Mouse (Mus musculus) 416B (cell line): ENCODE measurements around the gene Chtf18.
A peak's percentile ranks its signal among the peaks of the same experiment; 100 is the strongest.
"Not testable (repeated sequence)": the region's sequence is repeated elsewhere in the genome, so short reads cannot be mapped to it uniquely, and the experiment has no call there.

Experiments used
- DNase-seq: peaks from one replicate; pipeline ENCODE4 v3.0.0; 2011; ENCODE audit warnings: low read depth

The Chtf18 gene

GRCm38 (mm10) chr17:25727265-25728008 lies at the start of gene Chtf18, which contains the start of gene Rpusd1:
Gene Chtf18 (minus strand): TSS chr17:25727419.
Gene Rpusd1 (plus strand): TSS chr17:25727670.
- peak; percentile 100 for DNase-seq

GRCm38 (mm10) chr17:25775318-25776062 lies 48.3 kb upstream of the Chtf18 start:
- DNase-seq, result peak; percentile 34

DNA sequence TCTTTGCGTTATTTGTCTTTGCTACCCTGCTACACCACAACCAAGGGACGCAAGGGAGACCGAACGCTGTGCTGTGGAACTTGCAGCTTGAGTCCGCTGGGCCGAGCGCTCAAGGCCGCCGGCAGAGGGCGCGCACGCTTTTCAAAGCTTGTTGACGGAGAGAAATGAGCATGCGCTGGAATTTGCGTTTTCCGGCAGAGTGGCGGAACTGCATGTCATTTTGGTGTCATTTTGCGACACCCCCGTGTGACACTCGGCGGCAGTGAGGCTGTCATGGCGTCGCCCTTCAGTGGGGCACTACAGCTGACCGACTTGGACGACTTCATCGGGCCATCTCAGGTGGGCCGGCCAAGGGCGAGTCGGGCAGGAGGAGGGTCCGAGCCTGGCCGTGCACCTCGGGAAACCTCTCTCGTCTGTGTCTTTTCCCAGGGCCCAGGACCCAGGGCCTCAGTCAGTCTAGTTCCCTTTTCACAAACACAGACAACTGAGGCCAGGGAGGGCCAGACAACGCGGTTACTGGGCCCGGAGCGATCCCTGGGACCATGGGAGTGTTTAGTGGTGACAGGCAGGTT lies 46.4 kb upstream of the Chtf18 start, which contains the start of gene Narfl:
Gene Narfl, plus strand, starts transcription at position 228 of the 572 bp plus-strand sequence.
- DNase-seq, result peak; percentile 98

GRCm38 (mm10) chr17:25769331-25769730 lies 42.1 kb upstream of the Chtf18 start:
- no peak for DNase-seq

- no peak for DNase-seq
These were observed 38.7 kb upstream of the Chtf18 start for GRCm38 (mm10) chr17:25765886-25766285.

DNA sequence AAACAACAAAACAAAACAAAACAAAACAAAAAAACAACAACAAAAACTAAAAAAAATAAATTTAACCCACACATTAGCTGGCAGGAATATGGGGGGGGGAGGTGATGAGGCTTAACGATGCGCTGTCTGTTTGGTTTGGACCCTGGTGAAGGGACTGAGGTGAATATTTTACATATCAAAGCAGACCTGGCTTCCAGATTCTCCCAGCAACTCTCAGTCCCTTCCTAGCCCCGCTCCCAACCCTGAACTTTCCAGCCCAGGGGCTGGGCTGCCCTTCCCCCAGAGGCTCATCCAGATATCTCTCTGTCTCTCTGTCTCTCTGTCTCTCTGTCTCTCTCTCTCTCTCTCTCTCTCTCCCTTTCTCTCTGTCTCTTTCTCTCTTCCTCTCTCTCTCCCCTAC lies 35.4 kb upstream of the Chtf18 start:
- DNase-seq, result no peak

DNA sequence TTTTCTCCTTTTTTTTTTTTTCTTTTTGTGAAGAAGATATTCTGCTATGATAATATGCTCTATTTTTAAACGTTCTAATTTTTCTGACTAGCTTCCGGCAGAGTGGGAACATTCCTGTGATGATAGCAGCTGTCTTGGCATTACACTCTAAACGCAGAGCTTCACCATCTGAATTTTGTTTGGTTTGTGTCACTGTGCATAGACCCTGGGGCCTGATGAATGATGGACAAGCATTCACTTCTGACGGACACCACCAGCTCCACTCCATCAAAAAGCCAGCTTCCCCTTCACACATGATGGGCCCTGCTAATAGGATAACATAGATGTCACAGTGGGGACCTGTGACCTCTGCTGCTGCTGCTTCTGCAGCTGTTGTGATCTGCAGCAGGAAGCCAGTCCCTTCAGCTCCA lies 34.3 kb upstream of the Chtf18 start:
- no peak for DNase-seq

GRCm38 (mm10) chr17:25760148-25760547 lies 32.9 kb upstream of the Chtf18 start:
- DNase-seq, result no peak

DNA sequence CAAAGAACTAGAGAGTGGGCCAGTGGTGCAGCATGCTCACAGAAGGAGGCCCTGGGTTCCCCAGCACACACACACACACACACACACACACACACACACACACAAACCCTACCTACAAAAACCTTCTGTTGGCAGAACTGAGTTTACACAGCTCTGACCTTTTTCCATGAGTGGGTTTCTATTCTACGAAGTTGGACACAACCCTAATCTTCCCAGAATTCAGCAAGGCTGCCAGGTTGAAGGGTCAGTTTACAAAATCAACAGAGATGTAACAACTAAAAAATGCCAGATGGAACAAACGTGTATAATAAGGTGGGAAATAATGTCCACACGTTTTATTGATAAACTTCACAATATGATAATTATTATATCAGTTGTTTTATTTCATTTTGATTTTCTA lies 30.5 kb upstream of the Chtf18 start:
- no peak for DNase-seq

DNA sequence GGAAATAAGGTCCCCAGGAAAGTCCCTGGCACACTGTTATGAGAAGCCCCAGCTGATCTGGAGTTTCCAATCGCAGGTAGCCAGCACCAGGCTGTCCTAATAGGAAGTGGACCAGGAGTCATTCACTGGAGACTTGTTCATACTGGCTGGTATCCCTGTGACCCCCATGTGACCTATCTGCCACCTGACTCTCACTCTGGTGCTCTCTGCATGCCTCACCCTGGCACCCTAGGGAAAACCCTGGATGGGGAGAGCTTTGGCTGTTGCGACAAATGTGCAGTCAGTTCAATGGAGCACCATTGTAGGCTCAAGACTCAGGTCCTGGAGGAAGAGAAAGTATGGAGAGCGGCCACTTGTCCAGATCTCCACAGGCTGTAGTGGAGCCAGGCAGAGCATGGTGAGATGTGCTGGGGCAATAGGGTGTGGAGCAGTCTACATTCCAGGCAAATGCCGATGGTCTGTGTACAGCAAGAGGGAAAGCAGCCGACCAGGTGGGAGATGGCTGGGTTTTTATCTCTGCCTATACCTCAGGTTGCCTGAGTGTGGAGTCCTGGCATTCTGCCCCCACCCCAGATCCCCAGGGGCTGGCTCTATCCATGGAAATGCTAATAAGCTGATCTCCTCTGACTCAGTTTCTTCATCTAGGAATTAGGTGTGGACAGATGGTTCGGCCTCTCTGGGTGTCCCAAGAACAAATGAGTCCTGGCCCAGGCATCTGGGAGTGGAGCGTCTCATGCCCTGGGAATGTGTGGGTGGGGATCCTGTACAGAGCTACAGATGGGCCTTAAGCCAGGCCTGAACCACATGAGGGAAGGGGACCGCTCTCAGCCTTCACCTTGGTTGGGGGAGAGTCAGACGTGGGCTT lies 29.4 kb upstream of the Chtf18 start:
- no peak for DNase-seq

DNA sequence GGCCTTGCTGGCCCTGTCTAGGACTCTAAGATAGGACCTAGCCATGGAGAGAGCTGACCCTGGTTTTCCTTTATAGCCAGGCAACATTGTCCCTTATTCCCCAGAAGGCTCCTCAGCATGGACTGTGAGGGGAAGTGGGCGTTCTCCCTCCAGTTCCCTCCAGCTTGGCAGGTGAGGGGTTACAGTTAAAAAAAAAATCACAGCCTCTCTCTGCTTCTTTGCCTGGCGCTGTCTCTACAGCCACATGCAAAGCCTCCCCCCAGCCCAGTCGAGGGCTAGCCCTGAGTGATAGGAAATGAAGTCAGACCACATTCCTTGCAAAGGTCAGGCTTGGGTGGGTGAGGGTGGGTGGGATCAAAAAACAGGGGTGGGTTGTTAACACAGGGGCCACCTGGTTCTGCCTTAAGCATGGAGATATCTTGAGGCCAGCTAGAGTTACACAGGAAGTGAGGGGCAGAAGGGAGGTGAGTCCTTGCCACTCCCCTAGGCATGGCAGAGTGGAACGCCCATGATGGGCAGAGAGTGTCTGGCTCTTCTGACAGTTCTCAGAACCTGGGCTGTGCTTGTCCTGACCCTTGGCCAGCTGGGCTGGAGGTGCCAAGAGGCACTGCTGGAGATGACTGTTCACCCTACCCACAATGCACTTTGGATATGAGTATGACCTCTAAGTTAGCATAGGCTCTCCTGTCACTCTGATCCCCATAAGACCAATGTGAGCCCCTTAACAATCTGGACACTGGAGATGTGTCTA lies 28.6 kb upstream of the Chtf18 start:
- no peak for DNase-seq

GRCm38 (mm10) chr17:25755086-25755485 lies 27.9 kb upstream of the Chtf18 start:
- DNase-seq, result no peak

DNA sequence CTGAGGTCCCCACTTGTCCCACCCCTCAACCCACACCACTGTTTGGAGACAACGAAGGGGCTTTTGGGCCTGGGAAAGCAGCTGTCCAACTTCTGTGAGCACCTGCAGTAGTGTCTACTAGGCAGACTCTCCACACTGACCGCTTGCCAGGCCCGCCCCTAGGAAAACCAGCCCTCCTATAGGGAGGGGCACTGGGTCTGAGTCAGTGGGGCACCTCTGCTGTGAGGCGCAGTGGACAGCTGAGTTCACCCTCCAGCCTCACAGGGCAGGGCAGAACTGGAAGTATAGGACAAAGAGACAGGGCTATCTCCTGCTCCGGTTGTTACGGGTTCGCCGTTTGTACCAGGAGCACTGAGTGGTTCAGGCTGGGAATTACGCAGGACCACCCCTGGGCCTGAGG lies 27.0 kb upstream of the Chtf18 start, which contains the start of gene Msln:
Gene Msln, minus strand, starts transcription at position 138 of the 400 bp plus-strand sequence.
- DNase-seq, result no peak

DNA sequence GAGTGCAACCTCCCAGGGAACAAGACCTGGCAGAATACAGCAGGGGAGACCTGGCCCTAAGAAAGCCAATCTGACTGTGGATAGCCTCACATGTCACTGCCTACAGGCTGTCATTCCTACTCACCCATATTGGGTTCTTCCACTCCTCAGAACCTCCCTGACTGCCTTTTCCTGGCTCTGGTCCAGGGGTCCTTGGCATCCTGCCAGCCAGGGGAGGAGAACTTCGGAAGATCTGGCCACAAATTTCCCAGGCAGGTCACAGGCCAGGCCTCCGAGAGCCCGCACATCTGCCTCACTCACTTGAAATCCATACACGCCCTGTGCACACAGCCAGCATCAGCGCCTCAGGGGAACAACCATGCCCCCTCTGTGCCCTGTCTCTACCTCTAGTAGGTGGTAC lies 24.2 kb upstream of the Chtf18 start:
- DNase-seq, result peak; percentile 26

DNA sequence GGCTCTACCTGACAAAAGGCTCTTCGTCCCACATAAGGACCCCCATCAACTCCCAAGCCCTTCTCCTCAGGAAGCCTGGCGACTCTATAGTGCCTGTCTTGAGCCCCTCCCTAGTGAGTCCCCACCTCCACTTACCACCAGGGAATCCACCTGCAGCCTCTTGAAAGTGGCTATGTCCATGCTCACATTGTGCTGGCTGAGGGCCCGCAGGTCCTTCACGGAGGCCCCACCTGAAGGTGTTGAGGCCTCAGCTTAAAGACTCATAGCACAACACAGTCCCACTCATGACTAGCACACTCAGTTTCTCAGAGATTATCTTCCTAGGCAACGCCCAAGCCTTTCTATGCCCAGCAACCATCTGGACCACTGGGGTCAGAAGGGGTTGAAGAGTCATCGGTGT lies 22.1 kb upstream of the Chtf18 start:
- DNase-seq, result no peak

DNA sequence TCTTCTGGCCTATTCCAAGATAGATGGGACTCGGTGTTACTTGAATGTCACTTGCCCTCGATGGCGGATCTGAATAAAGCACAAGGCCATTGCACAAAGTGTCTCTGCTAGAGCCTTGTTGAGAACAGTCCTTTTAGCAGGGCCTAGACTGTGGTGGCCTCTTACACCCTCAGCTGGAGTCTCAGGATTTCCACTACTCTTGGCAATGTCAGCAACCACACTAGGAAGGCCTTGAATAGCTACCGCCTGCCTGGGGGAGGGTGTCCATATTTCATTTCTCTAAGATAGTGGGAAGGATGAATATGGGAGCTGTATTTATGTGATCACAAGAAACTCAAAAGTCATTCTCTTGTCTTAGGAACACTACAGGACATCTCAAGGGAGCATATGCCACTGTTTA lies 21.0 kb upstream of the Chtf18 start:
- no peak for DNase-seq

GRCm38 (mm10) chr17:25744311-25744710 lies 17.1 kb upstream of the Chtf18 start:
- no peak for DNase-seq

- DNase-seq, result peak; percentile 89
These were observed 16.6 kb upstream of the Chtf18 start for GRCm38 (mm10) chr17:25743831-25744230.

DNA sequence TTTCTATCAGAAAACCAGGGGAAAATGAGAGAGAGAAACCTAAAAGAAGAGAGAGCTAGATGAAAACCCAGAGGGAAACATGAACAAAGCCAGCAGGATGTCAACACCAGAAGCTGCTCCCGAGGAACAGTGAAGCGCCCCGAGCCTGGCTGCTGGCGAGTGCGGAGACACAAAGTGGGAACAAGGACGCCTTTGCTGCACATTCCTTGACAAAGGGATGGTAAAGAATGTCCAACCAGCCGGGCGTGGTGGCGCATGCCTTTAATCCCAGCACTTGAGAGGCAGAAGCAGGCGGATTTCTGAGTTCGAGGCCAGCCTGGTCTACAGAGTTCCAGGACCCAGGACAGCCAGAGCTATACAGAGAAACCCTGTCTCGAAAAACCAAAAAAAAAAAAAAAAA lies 14.3 kb upstream of the Chtf18 start:
- not testable (repeated sequence) for DNase-seq

- DNase-seq, result no peak
These were observed 11.6 kb upstream of the Chtf18 start for GRCm38 (mm10) chr17:25738861-25739260.

DNA sequence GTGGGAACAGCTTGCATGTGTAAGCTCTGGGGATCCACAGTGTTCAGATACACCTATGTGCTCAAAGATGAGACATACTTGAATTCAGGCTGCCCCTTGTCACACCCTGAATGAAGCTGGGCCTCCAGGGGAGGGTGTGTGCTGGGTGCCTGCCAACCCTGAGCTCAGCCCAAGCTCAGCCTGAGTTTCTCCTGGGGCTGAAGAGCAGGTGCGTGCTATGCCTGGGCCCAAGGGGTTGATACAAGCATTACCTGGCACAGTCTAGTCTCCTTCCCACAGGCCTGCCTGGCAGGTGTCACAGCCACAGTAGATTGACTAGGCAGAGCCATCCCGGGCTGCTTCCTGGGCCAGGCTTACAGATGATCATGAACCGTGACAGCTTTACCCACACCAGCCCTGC lies 8.5 kb upstream of the Chtf18 start, which contains the start of gene Mslnl:
Gene Mslnl, plus strand, starts transcription at position 298 of the 400 bp plus-strand sequence.
- no peak for DNase-seq
